Mouse (Mus musculus): ENCODE data around the gene Zfp385b. TPM values are rescaled to one million over a fixed set of nuclear protein-coding genes. Genes with fewer than 3 reads are reported as not detected.
"Not testable (repeated sequence)": the region's sequence is repeated elsewhere in the genome, so short reads cannot be mapped to it uniquely, and the experiment has no call there.

The Zfp385b gene
- polyA plus RNA-seq, 1 experiment from 2014 or later, result 1.7 TPM

- Histone ChIP-seq H3K27me3 (ENCODE audit: control insufficient read depth, insufficient read depth, low read length) (no peaks in the 10 kb centered on the region), H3K27ac (ENCODE audit: low read depth, low read length) (no peak overlapping the region), H3K4me3 (ENCODE audit: low read depth, low read length) (no peak overlapping the region), H3K9me3 (ENCODE audit: control insufficient read depth, low read length) (no peaks in the 10 kb centered on the region), H3K9ac (ENCODE audit: low read length) (no peak overlapping the region), H3K36me3 (ENCODE audit: control insufficient read depth, insufficient read depth, low read length) (no peaks in the 10 kb centered on the region), H3K4me2 (no peak overlapping the region), H3K4me1 (ENCODE audit: control insufficient read depth, insufficient read depth, low read length) (peaks cover 8% of the 10 kb centered on the region; the same call in 1 of the 2 replicates)
- no peak for ATAC-seq (ENCODE audit: low FRiP score)
- 71% methylated on average over 3 of the region's 3 CpGs for WGBS
- no peak for DNase-seq (ENCODE audit: low spot score, missing footprints)
Measured at GRCm38 (mm10) chr2:77453786-77454185, 365.7 kb downstream of the Zfp385b start.

GRCm38 (mm10) chr2:77450017-77450416, 369.4 kb downstream of the Zfp385b start:
- peak; percentile 41 for ATAC-seq (ENCODE audit: low FRiP score)
- H3K27me3 ChIP-seq (ENCODE audit: control insufficient read depth, insufficient read depth, low read length); H3K27ac ChIP-seq (ENCODE audit: low read depth, low read length); H3K4me3 ChIP-seq (ENCODE audit: low read depth, low read length); H3K9me3 ChIP-seq (ENCODE audit: control insufficient read depth, low read length); H3K9ac ChIP-seq (ENCODE audit: low read length); H3K4me1 ChIP-seq (ENCODE audit: control insufficient read depth, insufficient read depth, low read length); H3K36me3 ChIP-seq (ENCODE audit: control insufficient read depth, insufficient read depth, low read length); H3K4me2 ChIP-seq: not testable (repeated sequence)
- WGBS, result 53% methylated on average over 5 of the region's 5 CpGs
- peak; percentile 78 for DNase-seq (ENCODE audit: low spot score, missing footprints)

GRCm38 (mm10) chr2:77448951-77449480, 370.4 kb downstream of the Zfp385b start:
- Histone ChIP-seq H3K4me2 (no peak overlapping the region), H3K27me3 (ENCODE audit: control insufficient read depth, insufficient read depth, low read length) (no peaks in the 10 kb centered on the region), H3K9ac (ENCODE audit: low read length) (no peak overlapping the region), H3K27ac (ENCODE audit: low read depth, low read length) (0 out of 2 replicates have a peak overlapping the region, but pooled peaks have one; percentile 14), H3K4me3 (ENCODE audit: low read depth, low read length) (no peak overlapping the region), H3K4me1 (ENCODE audit: control insufficient read depth, insufficient read depth, low read length) (peaks cover 8% of the 10 kb centered on the region; the same call in 1 of the 2 replicates), H3K9me3 (ENCODE audit: control insufficient read depth, low read length) (no peaks in the 10 kb centered on the region), H3K36me3 (ENCODE audit: control insufficient read depth, insufficient read depth, low read length) (no peaks in the 10 kb centered on the region)
- ATAC-seq (ENCODE audit: low FRiP score), result peak; percentile 45; the same call in 1 of the 2 replicates
- DNase-seq (ENCODE audit: low spot score, missing footprints), result no peak
- 34% methylated on average over 8 of the region's 8 CpGs for WGBS

DNA sequence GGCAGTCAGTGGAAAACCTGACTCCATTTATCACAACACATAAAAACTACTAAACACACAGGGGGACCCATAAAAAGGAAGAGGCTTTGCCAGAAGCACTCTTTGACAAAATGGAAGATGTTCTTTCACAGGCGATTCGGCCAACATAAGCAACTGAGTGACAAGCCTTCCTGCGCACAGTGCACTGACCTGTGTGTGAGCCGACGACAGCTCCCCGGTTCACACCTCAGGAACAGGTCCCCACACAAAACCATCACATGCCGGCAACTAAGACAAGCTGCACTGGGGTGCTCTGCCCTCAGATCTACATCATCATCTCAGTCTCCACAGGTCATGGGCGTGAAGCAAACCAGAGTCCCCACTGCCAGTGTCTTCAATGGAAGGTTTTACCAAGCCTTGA, 375.2 kb downstream of the Zfp385b start:
- no peak for DNase-seq (ENCODE audit: low spot score, missing footprints)
- H3K27ac ChIP-seq (ENCODE audit: low read depth, low read length), result no peak overlapping the region
- H3K4me3 ChIP-seq (ENCODE audit: low read depth, low read length), result no peak overlapping the region
- H3K9ac ChIP-seq (ENCODE audit: low read length), result no peak overlapping the region
- no peak for ATAC-seq (ENCODE audit: low FRiP score)
- H3K4me2 ChIP-seq, result no peak overlapping the region
- WGBS, result 93% methylated on average over 8 of the region's 8 CpGs
- no peaks in the 10 kb centered on the region for H3K9me3 ChIP-seq (ENCODE audit: control insufficient read depth, low read length)
- no peaks in the 10 kb centered on the region for H3K36me3 ChIP-seq (ENCODE audit: control insufficient read depth, insufficient read depth, low read length)
- H3K27me3 ChIP-seq (ENCODE audit: control insufficient read depth, insufficient read depth, low read length), result no peaks in the 10 kb centered on the region
- H3K4me1 ChIP-seq (ENCODE audit: control insufficient read depth, insufficient read depth, low read length), result peaks cover 4% of the 10 kb centered on the region; the same call in 1 of the 2 replicates

- Histone ChIP-seq H3K27ac (ENCODE audit: low read depth, low read length) (no peak overlapping the region), H3K4me2 (no peak overlapping the region), H3K4me3 (ENCODE audit: low read depth, low read length) (no peak overlapping the region), H3K4me1 (ENCODE audit: control insufficient read depth, insufficient read depth, low read length) (peaks cover 9% of the 10 kb centered on the region), H3K27me3 (ENCODE audit: control insufficient read depth, insufficient read depth, low read length) (no peaks in the 10 kb centered on the region), H3K9ac (ENCODE audit: low read length) (no peak overlapping the region), H3K9me3 (ENCODE audit: control insufficient read depth, low read length) (no peaks in the 10 kb centered on the region), H3K36me3 (ENCODE audit: control insufficient read depth, insufficient read depth, low read length) (no peaks in the 10 kb centered on the region)
- WGBS, result 89% methylated on average over 2 of the region's 2 CpGs
- DNase-seq (ENCODE audit: low spot score, missing footprints) (no peak), ATAC-seq (ENCODE audit: low FRiP score) (no peak)
Measured at GRCm38 (mm10) chr2:77440591-77440990, 378.8 kb downstream of the Zfp385b start.

- peak; percentile 76 for ATAC-seq (ENCODE audit: low FRiP score)
- H3K27ac ChIP-seq (ENCODE audit: low read depth, low read length), result no peak overlapping the region
- no peak overlapping the region for H3K4me2 ChIP-seq
- H3K27me3 ChIP-seq (ENCODE audit: control insufficient read depth, insufficient read depth, low read length), result no peaks in the 10 kb centered on the region
- H3K9ac ChIP-seq (ENCODE audit: low read length), result no peak overlapping the region
- WGBS, result 47% methylated on average over 9 of the region's 9 CpGs
- H3K9me3 ChIP-seq (ENCODE audit: control insufficient read depth, low read length), result no peaks in the 10 kb centered on the region
- no peak overlapping the region for H3K4me3 ChIP-seq (ENCODE audit: low read depth, low read length)
- no peaks in the 10 kb centered on the region for H3K36me3 ChIP-seq (ENCODE audit: control insufficient read depth, insufficient read depth, low read length)
- H3K4me1 ChIP-seq (ENCODE audit: control insufficient read depth, insufficient read depth, low read length), result peaks cover 9% of the 10 kb centered on the region
- peak; percentile 89 for DNase-seq (ENCODE audit: low spot score, missing footprints)
Measured at GRCm38 (mm10) chr2:77436241-77436759, 383.1 kb downstream of the Zfp385b start.

GRCm38 (mm10) chr2:77419476-77419875, 400.0 kb downstream of the Zfp385b start:
- 77% methylated on average over 10 of the region's 10 CpGs for WGBS
- Histone ChIP-seq H3K36me3 (ENCODE audit: control insufficient read depth, insufficient read depth, low read length) (no peaks in the 10 kb centered on the region), H3K27me3 (ENCODE audit: control insufficient read depth, insufficient read depth, low read length) (no peaks in the 10 kb centered on the region), H3K9me3 (ENCODE audit: control insufficient read depth, low read length) (no peaks in the 10 kb centered on the region), H3K4me3 (ENCODE audit: low read depth, low read length) (no peak overlapping the region), H3K4me1 (ENCODE audit: control insufficient read depth, insufficient read depth, low read length) (no peaks in the 10 kb centered on the region), H3K27ac (ENCODE audit: low read depth, low read length) (no peak overlapping the region), H3K4me2 (no peak overlapping the region), H3K9ac (ENCODE audit: low read length) (no peak overlapping the region)
- ATAC-seq (ENCODE audit: low FRiP score) (no peak), DNase-seq (ENCODE audit: low spot score, missing footprints) (peak; percentile 70)

GRCm38 (mm10) chr2:77418078-77418477, 401.4 kb downstream of the Zfp385b start:
- no peaks in the 10 kb centered on the region for H3K9me3 ChIP-seq (ENCODE audit: control insufficient read depth, low read length)
- DNase-seq (ENCODE audit: low spot score, missing footprints) (no peak), ATAC-seq (ENCODE audit: low FRiP score) (no peak)
- WGBS, result 73% methylated on average over 5 of the region's 5 CpGs
- no peak overlapping the region for H3K4me3 ChIP-seq (ENCODE audit: low read depth, low read length)
- no peak overlapping the region for H3K4me2 ChIP-seq
- no peak overlapping the region for H3K9ac ChIP-seq (ENCODE audit: low read length)
- H3K27ac ChIP-seq (ENCODE audit: low read depth, low read length), result no peak overlapping the region
- no peaks in the 10 kb centered on the region for H3K4me1 ChIP-seq (ENCODE audit: control insufficient read depth, insufficient read depth, low read length)
- H3K36me3 ChIP-seq (ENCODE audit: control insufficient read depth, insufficient read depth, low read length), result no peaks in the 10 kb centered on the region
- H3K27me3 ChIP-seq (ENCODE audit: control insufficient read depth, insufficient read depth, low read length), result no peaks in the 10 kb centered on the region

- Histone ChIP-seq H3K27ac (ENCODE audit: low read depth, low read length) (no peak overlapping the region), H3K36me3 (ENCODE audit: control insufficient read depth, insufficient read depth, low read length) (no peaks in the 10 kb centered on the region), H3K4me3 (ENCODE audit: low read depth, low read length) (no peak overlapping the region), H3K9me3 (ENCODE audit: control insufficient read depth, low read length) (no peaks in the 10 kb centered on the region), H3K27me3 (ENCODE audit: control insufficient read depth, insufficient read depth, low read length) (no peaks in the 10 kb centered on the region), H3K9ac (ENCODE audit: low read length) (no peak overlapping the region), H3K4me1 (ENCODE audit: control insufficient read depth, insufficient read depth, low read length) (no peaks in the 10 kb centered on the region), H3K4me2 (no peak overlapping the region)
- WGBS, result 90% methylated on average over 9 of the region's 9 CpGs
- DNase-seq (ENCODE audit: low spot score, missing footprints) (no peak), ATAC-seq (ENCODE audit: low FRiP score) (no peak)
Measured at GRCm38 (mm10) chr2:77412171-77412570, 407.3 kb downstream of the Zfp385b start.

Measured in midbrain, embryonic 11.5 days (tissue).